Mouse (Mus musculus): ENCODE results near the gene Snai3. TPM values are rescaled to one million over a fixed set of nuclear protein-coding genes. Genes with fewer than 3 reads are reported as not detected.

Snai3 gene
- polyA plus RNA-seq, 1 experiment, result 2.2 TPM

DNA sequence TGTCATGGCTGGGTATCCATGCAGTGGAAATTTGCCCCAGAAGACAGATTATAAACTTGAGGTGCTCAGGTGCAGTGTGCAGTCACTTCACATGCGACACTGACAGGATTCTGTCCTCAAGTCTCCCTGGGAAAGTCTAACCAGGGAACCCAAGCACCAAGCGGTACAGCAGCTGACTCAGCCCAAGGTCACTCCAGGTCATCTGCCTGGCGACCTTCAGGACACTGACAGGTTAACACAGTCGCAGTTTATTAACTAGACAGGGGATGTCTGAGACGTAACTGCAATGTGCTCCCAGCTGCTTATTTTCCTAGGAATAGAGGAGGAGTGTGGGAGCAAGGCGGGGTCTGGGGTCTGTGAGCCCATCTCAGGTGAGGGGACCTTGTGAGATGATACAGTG, 8.9 kb upstream of the Snai3 start:
- peaks cover 4% of the 10 kb centered on the region for H3K4me1 ChIP-seq (ENCODE audit: control insufficient read depth, insufficient read depth, insufficient read length, low read length)
- WGBS, result 82% methylated on average over 6 of the region's 6 CpGs

DNA sequence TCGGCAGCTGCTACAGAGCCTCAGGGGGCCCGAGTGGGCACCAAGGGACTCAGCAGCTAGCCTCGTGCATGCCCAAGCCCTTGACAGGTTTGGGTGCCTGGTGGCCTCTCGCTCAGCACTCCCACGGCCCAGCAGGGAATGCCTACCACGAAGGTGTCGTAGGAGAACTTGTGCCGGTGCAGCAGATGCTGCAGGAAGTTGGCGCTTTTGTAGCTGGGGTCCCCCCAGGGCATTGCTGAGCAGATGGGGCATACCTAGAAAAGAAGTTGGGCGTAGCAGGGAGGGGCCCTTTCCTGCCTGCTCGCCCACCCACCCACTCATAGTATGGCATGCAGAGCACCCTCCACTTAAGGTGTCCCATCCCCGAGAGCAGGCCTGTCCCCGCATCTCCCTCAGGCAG, 7.3 kb upstream of the Snai3 start:
- no peak for TF ChIP-seq POLR2A (IDR thresholded peaks at IDR 0.05; ENCODE audit: low read depth, low read length)
- no peak for TF ChIP-seq CTCF (IDR thresholded peaks at IDR 0.05; ENCODE audit: extremely low read depth, insufficient read length, insufficient replicate concordance, low read depth, low read length)
- Histone ChIP-seq H3K36me3 (ENCODE audit: control insufficient read depth, insufficient read depth, low read length) (peaks cover 22% of the 10 kb centered on the region), H3K27me3 (ENCODE audit: control insufficient read depth, insufficient read depth, low read length) (no peaks in the 10 kb centered on the region), H3K4me1 (ENCODE audit: control insufficient read depth, insufficient read depth, insufficient read length, low read length) (peaks cover 13% of the 10 kb centered on the region), H3K4me3 (ENCODE audit: low read depth, low read length) (no peak overlapping the region), H3K27ac (ENCODE audit: insufficient read depth, low read depth, low read length) (no peak overlapping the region)
- 92% methylated on average over 13 of the region's 13 CpGs for WGBS

More for the DNA sequence above, 8.9 kb upstream of the Snai3 start:
- Histone ChIP-seq H3K4me3 (ENCODE audit: low read depth, low read length) (no peak overlapping the region), H3K36me3 (ENCODE audit: control insufficient read depth, insufficient read depth, low read length) (peaks cover 26% of the 10 kb centered on the region), H3K27me3 (ENCODE audit: control insufficient read depth, insufficient read depth, low read length) (no peaks in the 10 kb centered on the region), H3K27ac (ENCODE audit: insufficient read depth, low read depth, low read length) (no peak overlapping the region)
- no peak for TF ChIP-seq CTCF (IDR thresholded peaks at IDR 0.05; ENCODE audit: extremely low read depth, insufficient read length, insufficient replicate concordance, low read depth, low read length)
- TF ChIP-seq POLR2A (IDR thresholded peaks at IDR 0.05; ENCODE audit: low read depth, low read length), result no peak

DNA sequence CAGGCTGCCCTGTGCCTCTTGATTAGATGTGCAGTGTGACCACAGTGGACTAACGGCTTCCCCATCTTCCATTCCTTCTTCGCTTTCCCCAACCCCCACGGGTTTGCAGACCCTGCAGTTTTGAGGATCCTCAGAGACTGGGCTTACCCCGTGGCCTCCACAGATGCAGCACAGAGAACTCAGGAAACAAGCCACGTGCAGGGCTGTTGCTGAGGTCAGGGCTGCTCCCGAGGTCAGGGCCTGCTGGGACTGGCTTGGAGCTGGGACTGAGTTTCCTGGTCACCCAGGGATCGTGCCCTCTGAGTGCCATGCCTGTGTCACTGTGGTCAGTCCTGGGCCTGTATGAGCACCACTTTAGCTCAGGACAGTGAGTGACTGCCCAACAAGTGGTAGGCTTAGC, 4.5 kb upstream of the Snai3 start:
- TF ChIP-seq CTCF (IDR thresholded peaks at IDR 0.05; ENCODE audit: extremely low read depth, insufficient read length, insufficient replicate concordance, low read depth, low read length), result no peak
- 84% methylated on average over 7 of the region's 7 CpGs for whole genome bisulfite sequencing

DNA sequence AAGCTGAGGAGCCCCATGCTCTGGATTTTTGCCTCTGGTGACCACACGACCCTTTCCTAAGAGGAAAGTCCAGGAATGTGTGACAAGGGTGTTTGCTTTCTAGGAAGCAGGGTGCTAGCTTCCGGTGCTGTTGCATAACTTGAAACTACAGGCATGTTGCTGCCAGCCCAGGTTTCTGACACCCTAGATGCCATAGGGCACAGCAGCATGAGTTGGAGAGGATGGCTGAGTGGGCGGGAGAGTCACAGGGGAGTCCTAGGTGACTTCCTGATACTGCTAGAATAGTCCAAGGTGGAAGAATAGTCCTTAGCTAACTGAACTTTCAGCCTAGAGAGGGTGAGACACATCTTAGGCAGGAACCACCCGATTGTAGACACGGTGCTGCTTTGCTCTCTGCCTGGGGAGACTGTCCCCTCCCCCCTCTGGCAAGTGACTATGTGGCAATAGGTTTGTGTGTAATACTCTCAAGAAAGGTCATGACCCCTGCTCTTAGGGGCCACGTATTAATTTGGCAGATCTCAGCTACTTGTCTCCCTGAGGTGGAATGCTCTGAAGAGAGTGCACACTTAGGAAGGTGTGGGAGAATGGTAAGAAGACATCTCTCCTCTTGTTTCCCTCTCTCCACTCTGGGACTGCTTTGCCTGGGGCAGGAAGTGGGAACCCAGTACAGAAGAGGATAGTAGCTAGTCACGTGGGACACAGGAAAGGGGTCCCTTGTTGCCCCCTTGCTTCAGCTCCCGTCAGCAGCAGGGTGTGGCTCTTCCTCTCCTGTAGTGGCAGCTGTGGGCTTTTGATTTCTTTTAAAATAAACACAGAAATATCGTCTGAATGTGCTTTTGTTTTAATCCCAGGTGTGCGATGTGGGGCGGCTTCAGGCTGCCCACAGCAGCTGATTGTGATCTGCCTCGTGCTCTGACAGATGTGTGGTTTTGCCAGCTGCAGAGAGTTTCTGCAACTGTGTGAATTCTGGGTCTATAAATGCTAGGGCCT, 3.4 kb upstream of the Snai3 start:
- peaks cover 20% of the 10 kb centered on the region for H3K36me3 ChIP-seq (ENCODE audit: control insufficient read depth, insufficient read depth, low read length)
- H3K27ac ChIP-seq (ENCODE audit: insufficient read depth, low read depth, low read length), result peak overlapping the region; percentile 48
- H3K27me3 ChIP-seq (ENCODE audit: control insufficient read depth, insufficient read depth, low read length), result peaks cover 4% of the 10 kb centered on the region; the same call in 1 of the 2 replicates
- WGBS, result 28% methylated on average over 12 of the region's 12 CpGs
- peaks cover 23% of the 10 kb centered on the region for H3K4me1 ChIP-seq (ENCODE audit: control insufficient read depth, insufficient read depth, insufficient read length, low read length)
- peak overlapping the region; percentile 32 for H3K4me3 ChIP-seq (ENCODE audit: low read depth, low read length)
- TF ChIP-seq POLR2A (IDR thresholded peaks at IDR 0.05; ENCODE audit: low read depth, low read length) (no peak), CTCF (IDR thresholded peaks at IDR 0.05; ENCODE audit: extremely low read depth, insufficient read length, insufficient replicate concordance, low read depth, low read length) (no peak)

More for the DNA sequence above, 4.5 kb upstream of the Snai3 start:
- Histone ChIP-seq H3K27me3 (ENCODE audit: control insufficient read depth, insufficient read depth, low read length) (peaks cover 3% of the 10 kb centered on the region; the same call in 1 of the 2 replicates), H3K4me1 (ENCODE audit: control insufficient read depth, insufficient read depth, insufficient read length, low read length) (peaks cover 20% of the 10 kb centered on the region), H3K4me3 (ENCODE audit: low read depth, low read length) (no peak overlapping the region), H3K36me3 (ENCODE audit: control insufficient read depth, insufficient read depth, low read length) (peaks cover 22% of the 10 kb centered on the region), H3K27ac (ENCODE audit: insufficient read depth, low read depth, low read length) (no peak overlapping the region)

DNA sequence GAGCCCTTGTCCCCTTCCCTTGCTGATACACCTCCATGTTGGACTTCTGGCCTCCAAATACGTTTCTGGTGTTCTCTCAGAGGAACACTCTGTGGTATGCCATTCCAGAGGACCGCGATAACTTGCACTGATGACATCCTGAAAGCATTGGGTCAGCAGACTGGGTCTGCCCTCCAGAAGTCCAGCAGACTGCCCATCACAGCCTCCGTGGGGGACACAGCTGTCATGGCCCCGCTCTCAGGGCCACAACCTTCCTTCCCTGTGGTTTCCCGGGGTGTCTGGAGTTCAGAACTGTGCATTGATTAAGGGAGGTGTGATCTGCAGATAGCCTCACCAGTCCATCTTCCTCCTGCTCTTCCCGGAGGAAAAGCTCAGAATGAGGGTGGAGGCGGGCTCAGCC, 2.0 kb upstream of the Snai3 start:
- H3K4me1 ChIP-seq (ENCODE audit: control insufficient read depth, insufficient read depth, insufficient read length, low read length), result peaks cover 23% of the 10 kb centered on the region
- no peak overlapping the region for H3K4me3 ChIP-seq (ENCODE audit: low read depth, low read length)
- TF ChIP-seq CTCF (IDR thresholded peaks at IDR 0.05; ENCODE audit: extremely low read depth, insufficient read length, insufficient replicate concordance, low read depth, low read length) (no peak), POLR2A (IDR thresholded peaks at IDR 0.05; ENCODE audit: low read depth, low read length) (no peak)
- peaks cover 4% of the 10 kb centered on the region; the same call in 1 of the 2 replicates for H3K27me3 ChIP-seq (ENCODE audit: control insufficient read depth, insufficient read depth, low read length)
- WGBS, result 86% methylated on average over 8 of the region's 8 CpGs
- H3K36me3 ChIP-seq (ENCODE audit: control insufficient read depth, insufficient read depth, low read length), result peaks cover 14% of the 10 kb centered on the region; the same call in 1 of the 2 replicates
- no peak overlapping the region for H3K27ac ChIP-seq (ENCODE audit: insufficient read depth, low read depth, low read length)

DNA sequence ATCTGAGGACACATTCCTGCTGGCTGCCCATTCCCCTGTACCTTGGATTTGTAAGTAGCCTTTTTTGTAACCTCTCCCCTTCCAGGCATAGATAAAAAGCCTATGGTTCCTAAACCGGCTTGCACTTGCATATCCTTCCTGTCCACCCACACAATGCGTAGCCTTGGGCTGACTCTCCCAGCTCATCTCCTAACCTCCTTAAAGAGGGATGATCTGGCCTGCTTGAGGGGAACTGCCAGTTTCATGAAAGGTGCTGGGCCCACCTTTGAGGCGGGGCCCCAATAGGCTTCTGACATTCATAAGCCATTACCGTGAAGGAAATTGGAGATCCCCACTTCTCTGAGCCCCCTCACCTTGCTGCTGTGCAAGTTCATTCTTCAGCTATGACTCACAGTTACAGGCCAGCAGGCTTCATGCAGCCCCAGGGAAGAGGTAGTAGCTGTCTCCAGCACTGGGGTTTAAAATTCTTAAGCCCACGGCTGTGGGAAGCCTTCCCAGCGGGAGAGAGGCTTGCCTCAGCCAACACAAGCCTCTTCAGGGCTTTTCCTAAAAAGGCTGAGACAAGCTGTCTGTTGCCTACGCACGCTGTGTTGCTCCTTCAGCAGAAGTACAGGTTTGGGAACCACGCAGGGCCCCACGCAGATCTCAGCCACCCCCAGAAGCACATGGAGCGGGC, 1.1 kb upstream of the Snai3 start:
- Histone ChIP-seq H3K27ac (ENCODE audit: insufficient read depth, low read depth, low read length) (no peak overlapping the region), H3K27me3 (ENCODE audit: control insufficient read depth, insufficient read depth, low read length) (peaks cover 4% of the 10 kb centered on the region; the same call in 1 of the 2 replicates), H3K36me3 (ENCODE audit: control insufficient read depth, insufficient read depth, low read length) (peaks cover 6% of the 10 kb centered on the region; the same call in 1 of the 2 replicates), H3K4me1 (ENCODE audit: control insufficient read depth, insufficient read depth, insufficient read length, low read length) (peaks cover 23% of the 10 kb centered on the region), H3K4me3 (ENCODE audit: low read depth, low read length) (no peak overlapping the region)
- 80% methylated on average over 11 of the region's 11 CpGs for WGBS
- TF ChIP-seq POLR2A (IDR thresholded peaks at IDR 0.05; ENCODE audit: low read depth, low read length) (no peak), CTCF (IDR thresholded peaks at IDR 0.05; ENCODE audit: extremely low read depth, insufficient read length, insufficient replicate concordance, low read depth, low read length) (no peak)

DNA sequence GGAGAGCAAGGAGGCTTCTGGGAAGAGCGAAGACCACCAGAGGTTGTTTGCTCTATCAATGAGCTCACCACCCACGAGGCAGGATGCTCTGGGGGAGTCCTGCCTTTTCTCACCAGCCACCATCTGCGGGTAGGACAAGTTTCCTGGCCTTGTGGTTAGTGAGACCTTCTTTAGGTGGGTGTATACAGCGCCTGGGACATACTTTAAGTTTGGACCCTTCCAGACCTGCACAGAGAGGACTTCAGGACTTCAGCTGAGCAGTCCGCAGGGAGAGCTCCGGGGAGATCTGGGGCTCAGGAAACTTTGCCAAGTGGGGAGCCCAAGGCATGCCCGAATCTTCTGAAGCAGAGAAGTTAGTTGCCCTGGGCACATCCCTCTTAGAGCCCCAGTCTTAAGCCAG, 543 bp downstream of the Snai3 start:
- TF ChIP-seq POLR2A (IDR thresholded peaks at IDR 0.05; ENCODE audit: low read depth, low read length) (no peak), CTCF (IDR thresholded peaks at IDR 0.05; ENCODE audit: extremely low read depth, insufficient read length, insufficient replicate concordance, low read depth, low read length) (no peak)
- H3K4me3 ChIP-seq (ENCODE audit: low read depth, low read length), result peak overlapping the region; percentile 59
- H3K27ac ChIP-seq (ENCODE audit: insufficient read depth, low read depth, low read length), result no peak overlapping the region
- no peaks in the 10 kb centered on the region for H3K36me3 ChIP-seq (ENCODE audit: control insufficient read depth, insufficient read depth, low read length)
- WGBS, result 21% methylated on average over 7 of the region's 7 CpGs
- H3K4me1 ChIP-seq (ENCODE audit: control insufficient read depth, insufficient read depth, insufficient read length, low read length), result peaks cover 23% of the 10 kb centered on the region
- peaks cover 4% of the 10 kb centered on the region; the same call in 1 of the 2 replicates for H3K27me3 ChIP-seq (ENCODE audit: control insufficient read depth, insufficient read depth, low read length)

Data from small intestine, adult 2 months (tissue).